Comparison of ENCODE assay signal across 16 mouse cellular contexts in genomic region chr4:117152714-117153113, GRCm38 (mm10). TPM values are rescaled to one million over a fixed set of nuclear protein-coding genes. Genes with fewer than 3 reads are reported as not detected.
DNase-seq lines count a peak whose midpoint lies in the region; ATAC-seq and TF ChIP-seq lines count a peak whose summit lies in the region.
"Had no signal": no experiment of that assay in that cellular context is flagged by ENCODE, and none has a peak within 500 bp of the region (broad histone marks: within the 10 kb centered on the region; RNA-seq: fewer than 3 reads in every experiment).

No protein-coding gene starts in this region.

- 0 out of 2 replicates have a peak overlapping the region, but pooled peaks have one; percentile 99 for H3K9ac ChIP-seq in limb, embryonic 13.5 days
- H3K9ac ChIP-seq in intestine, embryonic 16.5 days (ENCODE audit: low read depth, low read length): peak overlapping the region; percentile 98; the same call in 1 of the 2 replicates
- no peak overlapping the region for H3K9ac ChIP-seq in stomach, postnatal 0 days (ENCODE audit: low read length)
- H3K9ac ChIP-seq: limb, embryonic 15.5 days had no signal

- ATAC-seq in erythroblast, adult 5-6 weeks (replicated peaks; ENCODE audit: low FRiP score, poor library complexity, severe bottlenecking): no peak
- ATAC-seq in limb, embryonic 13.5 days (ENCODE audit: low FRiP score, low read depth): no peak
- ATAC-seq in intestine, embryonic 16.5 days: no peak
- no peak for ATAC-seq in stomach, postnatal 0 days (ENCODE audit: low FRiP score, low TSS enrichment)

- 87% methylated on average over 5 of the region's 5 CpGs for WGBS in limb, embryonic 13.5 days
- 91% methylated on average over 5 of the region's 5 CpGs for WGBS in limb, embryonic 10.5 days
- 63% methylated on average over 5 of the region's 5 CpGs for WGBS in intestine, embryonic 16.5 days
- WGBS in stomach, postnatal 0 days: 47% methylated on average over 5 of the region's 5 CpGs

- TF ChIP-seq CTCF in stomach, postnatal 0 days (IDR thresholded peaks at IDR 0.05; ENCODE audit: low read depth): no peak
- TF ChIP-seq CTCF in left cerebral cortex, adult 2 months (IDR thresholded peaks at IDR 0.05): no peak

- peak overlapping the region; percentile 2 for H3K4me3 ChIP-seq in erythroblast, embryonic 14.5 days (replicated peaks)
- no peak overlapping the region for H3K4me3 ChIP-seq in limb, embryonic 13.5 days
- no peak overlapping the region for H3K4me3 ChIP-seq in limb, embryonic 10.5 days
- peak overlapping the region; percentile 85; the same call in 1 of the 2 replicates for H3K4me3 ChIP-seq in intestine, embryonic 16.5 days (ENCODE audit: low read length)
- H3K4me3 ChIP-seq in stomach, postnatal 0 days (ENCODE audit: low read depth, low read length): no peak overlapping the region
- no peak overlapping the region for H3K4me3 ChIP-seq in left cerebral cortex, adult 2 months
- H3K4me3 ChIP-seq: limb, embryonic 15.5 days had no signal

- no peaks in the 10 kb centered on the region for H3K27me3 ChIP-seq in erythroblast, embryonic 14.5 days (ENCODE audit: control insufficient read depth)
- H3K27me3 ChIP-seq in limb, embryonic 13.5 days: no peaks in the 10 kb centered on the region
- no peaks in the 10 kb centered on the region for H3K27me3 ChIP-seq in limb, embryonic 10.5 days (ENCODE audit: low read depth, poor library complexity, severe bottlenecking)
- no peaks in the 10 kb centered on the region for H3K27me3 ChIP-seq in intestine, embryonic 16.5 days (replicated peaks; ENCODE audit: control insufficient read depth, insufficient read depth, low read length)
- H3K27me3 ChIP-seq in stomach, postnatal 0 days (ENCODE audit: control insufficient read depth, insufficient read depth, low read length): no peaks in the 10 kb centered on the region
- H3K27me3 ChIP-seq: limb, embryonic 15.5 days; megakaryocyte, embryonic 14.5 days had no signal

- no peaks in the 10 kb centered on the region for H3K9me3 ChIP-seq in erythroblast, embryonic 14.5 days (ENCODE audit: control insufficient read depth, low read length)
- H3K9me3 ChIP-seq in limb, embryonic 13.5 days: no peaks in the 10 kb centered on the region
- no peaks in the 10 kb centered on the region for H3K9me3 ChIP-seq in limb, embryonic 10.5 days (replicated peaks)
- H3K9me3 ChIP-seq in intestine, embryonic 16.5 days (ENCODE audit: control insufficient read depth, low read length): no peaks in the 10 kb centered on the region
- no peaks in the 10 kb centered on the region for H3K9me3 ChIP-seq in stomach, postnatal 0 days (ENCODE audit: control insufficient read depth, low read length)
- H3K9me3 ChIP-seq: limb, embryonic 15.5 days; megakaryocyte, embryonic 14.5 days had no signal

- no peak for TF ChIP-seq EP300 in stomach, postnatal 0 days (optimal IDR thresholded peaks at IDR 0.05)

- no peak overlapping the region for H3K4me2 ChIP-seq in limb, embryonic 13.5 days (replicated peaks)
- H3K4me2 ChIP-seq in intestine, embryonic 16.5 days (ENCODE audit: low read depth, low read length): peak overlapping the region; percentile 65; the same call in 1 of the 2 replicates
- no peak overlapping the region for H3K4me2 ChIP-seq in stomach, postnatal 0 days (replicated peaks; ENCODE audit: low read depth)
- H3K4me2 ChIP-seq: limb, embryonic 15.5 days had no signal

- H3K36me3 ChIP-seq in erythroblast, embryonic 14.5 days (ENCODE audit: control insufficient read depth): peaks cover 77% of the 10 kb centered on the region
- H3K36me3 ChIP-seq in limb, embryonic 13.5 days: peaks cover 64% of the 10 kb centered on the region
- peaks cover 72% of the 10 kb centered on the region for H3K36me3 ChIP-seq in limb, embryonic 10.5 days
- peaks cover 34% of the 10 kb centered on the region for H3K36me3 ChIP-seq in intestine, embryonic 16.5 days (ENCODE audit: control insufficient read depth, insufficient read depth, low read length)
- H3K36me3 ChIP-seq in stomach, postnatal 0 days (ENCODE audit: control insufficient read depth, insufficient read depth, low read length): peaks cover 23% of the 10 kb centered on the region

- intact Hi-C loops in left cerebral cortex, adult 2 months (cut with DNase I): loop anchor here (10.0 kb wide), 1 partner anchor 522 kb away; no protein-coding TSS in a partner anchor

- DNase-seq in limb, embryonic 10.5 days (ENCODE audit: low spot score): no peak
- DNase-seq in stomach, postnatal 0 days (ENCODE audit: low spot score): peak; percentile 61
- DNase-seq in left cerebral cortex, adult 2 months (ENCODE audit: extremely low spot score in 1 of 2, low spot score in 2 of 2): no peak
- DNase-seq in kidney, adult 8-10 months: no peak
- DNase-seq: adrenal gland, postnatal 36 days; cerebellum, adult 8-10 months; kidney, adult 9 months; retina, postnatal 1 day; thymus, postnatal 36 days had no signal

- no peak overlapping the region for H3K27ac ChIP-seq in limb, embryonic 13.5 days
- H3K27ac ChIP-seq in limb, embryonic 10.5 days: no peak overlapping the region
- peak overlapping the region; percentile 33; the same call in 1 of the 2 replicates for H3K27ac ChIP-seq in intestine, embryonic 16.5 days (ENCODE audit: low read length)
- no peak overlapping the region for H3K27ac ChIP-seq in stomach, postnatal 0 days (replicated peaks)
- H3K27ac ChIP-seq in left cerebral cortex, adult 2 months: no peak overlapping the region
- H3K27ac ChIP-seq: limb, embryonic 15.5 days had no signal

- H3K4me1 ChIP-seq in erythroblast, embryonic 14.5 days (ENCODE audit: control insufficient read depth): peaks cover 41% of the 10 kb centered on the region
- peaks cover 25% of the 10 kb centered on the region for H3K4me1 ChIP-seq in limb, embryonic 13.5 days
- peaks cover 22% of the 10 kb centered on the region for H3K4me1 ChIP-seq in limb, embryonic 10.5 days
- peaks cover 22% of the 10 kb centered on the region for H3K4me1 ChIP-seq in intestine, embryonic 16.5 days (ENCODE audit: control insufficient read depth, insufficient read depth, low read length)
- peaks cover 2% of the 10 kb centered on the region; the same call in 1 of the 2 replicates for H3K4me1 ChIP-seq in stomach, postnatal 0 days (replicated peaks; ENCODE audit: control insufficient read depth, insufficient read depth)

RNA-seq across cellular contexts. Expression of gene Rps8, which starts 3.3 kb away (rescaled TPM):
- polyA plus RNA-seq in erythroblast, embryonic 14.5 days (2012): 190 and 246 TPM in 2 replicates
- 981 and 1,137 TPM in 2 replicates for total RNA-seq in erythroblast, adult 5-6 weeks (2015; ENCODE audit: low replicate concordance)
- total RNA-seq in erythroblast, adult 5-6 weeks (2017; ENCODE audit: low replicate concordance): 281 and 366 TPM in 2 replicates
- polyA plus RNA-seq in limb, embryonic 13.5 days (2015; fragmentation: Nextera tagmentation; extraction: Ambion mirVana): 885 and 930 TPM in 2 replicates
- polyA plus RNA-seq in limb, embryonic 10.5 days (2016; fragmentation: Nextera tagmentation; extraction: Ambion mirVana): 842 and 1,039 TPM in 2 replicates
- polyA plus RNA-seq in intestine, embryonic 16.5 days (2015; fragmentation: Nextera tagmentation; extraction: Ambion mirVana): 811 and 851 TPM in 2 replicates
- polyA plus RNA-seq in stomach, postnatal 0 days (2015; fragmentation: Nextera tagmentation; extraction: Ambion mirVana): 752 and 809 TPM in 2 replicates
- 100 to 1,000 TPM; 512 to 526 TPM for total RNA-seq in left cerebral cortex, adult 2 months (2021)

RNA-seq across cellular contexts. Expression of gene Plk3, which starts 19.0 kb away (rescaled TPM):
- polyA plus RNA-seq in erythroblast, embryonic 14.5 days (2012): 0.19 and 0.21 TPM in 2 replicates
- 0.42 TPM in 1 of 2 replicates, not detected in the other for total RNA-seq in erythroblast, adult 5-6 weeks (2015; ENCODE audit: low replicate concordance)
- total RNA-seq in erythroblast, adult 5-6 weeks (2017; ENCODE audit: low replicate concordance): 1.7 TPM in 1 of 2 replicates, not detected in the other
- 3.1 and 3.5 TPM in 2 replicates for polyA plus RNA-seq in limb, embryonic 13.5 days (2015; fragmentation: Nextera tagmentation; extraction: Ambion mirVana)
- 2.5 and 3.5 TPM in 2 replicates for polyA plus RNA-seq in limb, embryonic 10.5 days (2016; fragmentation: Nextera tagmentation; extraction: Ambion mirVana)
- polyA plus RNA-seq in intestine, embryonic 16.5 days (2015; fragmentation: Nextera tagmentation; extraction: Ambion mirVana): 2.5 and 4.1 TPM in 2 replicates
- 18.1 and 18.7 TPM in 2 replicates for polyA plus RNA-seq in stomach, postnatal 0 days (2015; fragmentation: Nextera tagmentation; extraction: Ambion mirVana)
- 10 to 100 TPM; 13.7 to 19.6 TPM for total RNA-seq in left cerebral cortex, adult 2 months (2021)

RNA-seq across cellular contexts. Expression of gene Tctex1d4, which starts 26.1 kb away (rescaled TPM):
- not detected in 2 replicates for polyA plus RNA-seq in erythroblast, embryonic 14.5 days (2012)
- total RNA-seq in erythroblast, adult 5-6 weeks (2015; ENCODE audit: low replicate concordance): not detected in 2 replicates
- total RNA-seq in erythroblast, adult 5-6 weeks (2017; ENCODE audit: low replicate concordance): not detected in 2 replicates
- polyA plus RNA-seq in limb, embryonic 13.5 days (2015; fragmentation: Nextera tagmentation; extraction: Ambion mirVana): not detected in 2 replicates
- not detected in 2 replicates for polyA plus RNA-seq in limb, embryonic 10.5 days (2016; fragmentation: Nextera tagmentation; extraction: Ambion mirVana)
- not detected in 2 replicates for polyA plus RNA-seq in intestine, embryonic 16.5 days (2015; fragmentation: Nextera tagmentation; extraction: Ambion mirVana)
- 0.58 and 0.62 TPM in 2 replicates for polyA plus RNA-seq in stomach, postnatal 0 days (2015; fragmentation: Nextera tagmentation; extraction: Ambion mirVana)
- not detected for total RNA-seq in left cerebral cortex, adult 2 months (2021)
- total RNA-seq: adrenal gland, postnatal 36 days had no signal
- polyA plus RNA-seq: embryonic facial prominence, embryonic 11.5 days; limb, embryonic 15.5 days had no signal

RNA-seq across cellular contexts. Expression of gene Btbd19, which starts 27.2 kb away (rescaled TPM):
- polyA plus RNA-seq in erythroblast, embryonic 14.5 days (2012): 0.12 and 0.28 TPM in 2 replicates
- total RNA-seq in erythroblast, adult 5-6 weeks (2015; ENCODE audit: low replicate concordance): 1.0 and 3.1 TPM in 2 replicates
- 0.68 and 1.3 TPM in 2 replicates for total RNA-seq in erythroblast, adult 5-6 weeks (2017; ENCODE audit: low replicate concordance)
- polyA plus RNA-seq in limb, embryonic 13.5 days (2015; fragmentation: Nextera tagmentation; extraction: Ambion mirVana): 5.1 and 5.2 TPM in 2 replicates
- 5.5 and 5.9 TPM in 2 replicates for polyA plus RNA-seq in limb, embryonic 10.5 days (2016; fragmentation: Nextera tagmentation; extraction: Ambion mirVana)
- 3.9 and 4.8 TPM in 2 replicates for polyA plus RNA-seq in intestine, embryonic 16.5 days (2015; fragmentation: Nextera tagmentation; extraction: Ambion mirVana)
- 5.7 and 5.9 TPM in 2 replicates for polyA plus RNA-seq in stomach, postnatal 0 days (2015; fragmentation: Nextera tagmentation; extraction: Ambion mirVana)
- 10 to 100 TPM; 11.5 to 13.2 TPM for total RNA-seq in left cerebral cortex, adult 2 months (2021)

RNA-seq across cellular contexts. Expression of gene Kif2c, which starts 29.7 kb away (rescaled TPM):
- 1.6 and 2.0 TPM in 2 replicates for polyA plus RNA-seq in erythroblast, embryonic 14.5 days (2012)
- 11.5 and 16.7 TPM in 2 replicates for total RNA-seq in erythroblast, adult 5-6 weeks (2015; ENCODE audit: low replicate concordance)
- 13.2 and 14.5 TPM in 2 replicates for total RNA-seq in erythroblast, adult 5-6 weeks (2017; ENCODE audit: low replicate concordance)
- 71.4 and 72.6 TPM in 2 replicates for polyA plus RNA-seq in limb, embryonic 13.5 days (2015; fragmentation: Nextera tagmentation; extraction: Ambion mirVana)
- polyA plus RNA-seq in limb, embryonic 10.5 days (2016; fragmentation: Nextera tagmentation; extraction: Ambion mirVana): 116 and 124 TPM in 2 replicates
- 35.9 and 41.3 TPM in 2 replicates for polyA plus RNA-seq in intestine, embryonic 16.5 days (2015; fragmentation: Nextera tagmentation; extraction: Ambion mirVana)
- polyA plus RNA-seq in stomach, postnatal 0 days (2015; fragmentation: Nextera tagmentation; extraction: Ambion mirVana): 7.9 and 11.5 TPM in 2 replicates
- not detected for total RNA-seq in left cerebral cortex, adult 2 months (2021)

Comparison
In these comparisons a context has a peak if more than half of its experiments do, and no peak if none do; other contexts are left out.
1. H3K4me3 ChIP-seq: peak in erythroblast, embryonic 14.5 days (single experiment) and intestine, embryonic 16.5 days (single experiment); none in limb, embryonic 13.5 days (single experiment), limb, embryonic 10.5 days (single experiment), stomach, postnatal 0 days (single experiment) and left cerebral cortex, adult 2 months (single experiment).